Comparison of ENCODE assay signal across 8 mouse cellular contexts in the genomic region with DNA sequence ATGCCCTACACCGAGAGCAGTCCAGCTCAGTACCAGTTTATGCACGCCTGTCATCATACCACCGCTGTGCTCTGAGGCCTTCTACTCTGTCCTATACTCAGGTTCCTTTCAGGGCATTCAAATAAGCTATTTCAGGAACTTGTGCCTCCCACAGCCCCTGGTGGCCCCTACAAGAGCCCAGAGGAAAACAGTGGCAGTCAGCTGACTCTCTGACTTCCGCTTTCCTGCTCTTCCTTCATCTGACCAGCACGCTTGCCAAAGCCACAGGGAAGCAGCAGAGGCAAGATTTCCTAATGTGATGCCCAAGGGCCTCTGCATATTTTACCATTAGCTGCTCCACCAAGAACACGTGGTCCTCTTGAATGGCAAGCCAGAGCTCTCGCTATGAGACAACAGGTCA. TPM values are rescaled to one million over a fixed set of nuclear protein-coding genes. Genes with fewer than 3 reads are reported as not detected.
A peak's percentile ranks its signal among the peaks of the same experiment; 100 is the strongest.
DNase-seq lines count a peak whose midpoint lies in the region; ATAC-seq and TF ChIP-seq lines count a peak whose summit lies in the region.

No protein-coding gene starts in this region.

- TF ChIP-seq POLR2A in spleen, adult 2 months (IDR thresholded peaks at IDR 0.05; ENCODE audit: low read depth, low read length), result peak; percentile 35; the same call in 1 of the 2 replicates

- no peaks in the 10 kb centered on the region for H3K36me3 ChIP-seq in spleen, adult 2 months (ENCODE audit: control insufficient read depth, insufficient read depth, low read length)
- no peaks in the 10 kb centered on the region for H3K36me3 ChIP-seq in liver, embryonic 11.5 days (ENCODE audit: control insufficient read depth, insufficient read depth, low read length)
- no peaks in the 10 kb centered on the region for H3K36me3 ChIP-seq in neural tube, embryonic 15.5 days

- peak; percentile 85 for ATAC-seq in granulocyte monocyte progenitor cell, adult 5-6 weeks (replicated peaks; ENCODE audit: poor library complexity, severe bottlenecking)
- 0 out of 2 replicates have a peak, but pooled peaks have one; percentile 29 for ATAC-seq in liver, embryonic 11.5 days (replicated peaks; ENCODE audit: low FRiP score)
- ATAC-seq in neural tube, embryonic 15.5 days (ENCODE audit: low FRiP score), result no peak

- H3K9ac ChIP-seq in liver, embryonic 11.5 days (ENCODE audit: low read depth, low read length), result no peak overlapping the region
- no peak overlapping the region for H3K9ac ChIP-seq in neural tube, embryonic 15.5 days (replicated peaks)

- DNase-seq in spleen, adult 2 months (ENCODE audit: low read depth in 1 of 2, low spot score in 2 of 2), result peak in 1 of 2 experiments; percentile 59
- DNase-seq in spleen, adult 12 weeks (ENCODE audit: low spot score), result no peak
- no peak for DNase-seq in liver, embryonic 11.5 days (ENCODE audit: low spot score)
- DNase-seq in spleen, postnatal 36 days (ENCODE audit: low spot score in 2 of 2), result peak; percentile 80 to 83
- no peak for DNase-seq in ovary, postnatal 10 days (ENCODE audit: low spot score)
- DNase-seq in urinary bladder, postnatal 10 days (ENCODE audit: low spot score), result no peak

- 22% methylated on average over 7 of the region's 7 CpGs for WGBS in spleen, adult 2 months
- 48% methylated on average over 7 of the region's 7 CpGs for WGBS in liver, embryonic 11.5 days
- 68% methylated on average over 7 of the region's 7 CpGs for WGBS in neural tube, embryonic 15.5 days

- H3K4me3 ChIP-seq in spleen, adult 2 months (ENCODE audit: extremely low read depth, insufficient read depth, insufficient read length), result no peak overlapping the region
- no peak overlapping the region for H3K4me3 ChIP-seq in liver, embryonic 11.5 days (ENCODE audit: low read depth, low read length)
- H3K4me3 ChIP-seq in neural tube, embryonic 15.5 days (replicated peaks), result no peak overlapping the region

- H3K4me1 ChIP-seq in spleen, adult 2 months (ENCODE audit: control insufficient read depth, insufficient read depth, insufficient read length), result peaks cover 23% of the 10 kb centered on the region
- peaks cover 14% of the 10 kb centered on the region for H3K4me1 ChIP-seq in liver, embryonic 11.5 days (replicated peaks; ENCODE audit: control insufficient read depth, insufficient read depth, low read length)
- no peaks in the 10 kb centered on the region for H3K4me1 ChIP-seq in neural tube, embryonic 15.5 days

- peak overlapping the region; percentile 66 for H3K27ac ChIP-seq in spleen, adult 2 months (ENCODE audit: insufficient read depth, low read length)
- peak overlapping the region; percentile 25; the same call in 1 of the 2 replicates for H3K27ac ChIP-seq in liver, embryonic 11.5 days (ENCODE audit: low read depth, low read length)
- no peak overlapping the region for H3K27ac ChIP-seq in neural tube, embryonic 15.5 days (replicated peaks)

- no peaks in the 10 kb centered on the region for H3K9me3 ChIP-seq in liver, embryonic 11.5 days (ENCODE audit: control insufficient read depth, low read length)
- H3K9me3 ChIP-seq in neural tube, embryonic 15.5 days (replicated peaks), result no peaks in the 10 kb centered on the region

- no peaks in the 10 kb centered on the region for H3K27me3 ChIP-seq in spleen, adult 2 months (ENCODE audit: control insufficient read depth, insufficient read depth, low read length)
- no peaks in the 10 kb centered on the region for H3K27me3 ChIP-seq in liver, embryonic 11.5 days (replicated peaks; ENCODE audit: control insufficient read depth, insufficient read depth, low read length)
- no peaks in the 10 kb centered on the region; the same call in 1 of the 2 replicates for H3K27me3 ChIP-seq in neural tube, embryonic 15.5 days (replicated peaks)

- no peak for TF ChIP-seq CTCF in spleen, adult 2 months (IDR thresholded peaks at IDR 0.05; ENCODE audit: extremely low read depth, insufficient read depth, insufficient read length, insufficient replicate concordance)

- peak overlapping the region; percentile 10 for H3K4me2 ChIP-seq in liver, embryonic 11.5 days
- no peak overlapping the region for H3K4me2 ChIP-seq in neural tube, embryonic 15.5 days

RNA-seq across cellular contexts. Expression of gene Dok1, which starts 28.4 kb away (rescaled TPM):
- polyA plus RNA-seq in spleen, adult 2 months (2012; rRNA removed), result 22.6 and 23.8 TPM in 2 replicates
- 18.7 and 25.8 TPM in 2 replicates for total RNA-seq in granulocyte monocyte progenitor cell, adult 5-6 weeks (2014; fragmentation: Nextera tagmentation)
- 9.0 and 16.1 TPM in 2 replicates for total RNA-seq in granulocyte monocyte progenitor cell, adult 5-6 weeks (2017)
- polyA plus RNA-seq in liver, embryonic 11.5 days (2014; fragmentation: Nextera tagmentation; extraction: Ambion mirVana), result 12.6 and 17.2 TPM in 2 replicates
- polyA plus RNA-seq in neural tube, embryonic 15.5 days (2015; fragmentation: Nextera tagmentation; extraction: Ambion mirVana), result 2.4 and 6.8 TPM in 2 replicates

RNA-seq across cellular contexts. Expression of gene Loxl3, which starts 29.1 kb away (rescaled TPM):
- 3.1 and 3.5 TPM in 2 replicates for polyA plus RNA-seq in spleen, adult 2 months (2012; rRNA removed)
- 9.0 TPM in 1 of 2 replicates, not detected in the other for total RNA-seq in granulocyte monocyte progenitor cell, adult 5-6 weeks (2014; fragmentation: Nextera tagmentation)
- total RNA-seq in granulocyte monocyte progenitor cell, adult 5-6 weeks (2017), result 0.46 and 2.2 TPM in 2 replicates
- polyA plus RNA-seq in liver, embryonic 11.5 days (2014; fragmentation: Nextera tagmentation; extraction: Ambion mirVana), result 5.0 and 6.2 TPM in 2 replicates
- polyA plus RNA-seq in neural tube, embryonic 15.5 days (2015; fragmentation: Nextera tagmentation; extraction: Ambion mirVana), result 7.6 and 8.6 TPM in 2 replicates

RNA-seq across cellular contexts. Expression of gene Aup1, which starts 49.4 kb away (rescaled TPM):
- polyA plus RNA-seq in spleen, adult 2 months (2012; rRNA removed), result 582 and 730 TPM in 2 replicates
- total RNA-seq in granulocyte monocyte progenitor cell, adult 5-6 weeks (2014; fragmentation: Nextera tagmentation), result 235 and 242 TPM in 2 replicates
- total RNA-seq in granulocyte monocyte progenitor cell, adult 5-6 weeks (2017), result 120 and 136 TPM in 2 replicates
- polyA plus RNA-seq in liver, embryonic 11.5 days (2014; fragmentation: Nextera tagmentation; extraction: Ambion mirVana), result 220 and 230 TPM in 2 replicates
- polyA plus RNA-seq in neural tube, embryonic 15.5 days (2015; fragmentation: Nextera tagmentation; extraction: Ambion mirVana), result 182 and 185 TPM in 2 replicates

RNA-seq across cellular contexts. Expression of gene Htra2, which starts 50.2 kb away (rescaled TPM):
- 59.1 and 69.0 TPM in 2 replicates for polyA plus RNA-seq in spleen, adult 2 months (2012; rRNA removed)
- 96.9 and 114 TPM in 2 replicates for total RNA-seq in granulocyte monocyte progenitor cell, adult 5-6 weeks (2014; fragmentation: Nextera tagmentation)
- 66.2 and 81.3 TPM in 2 replicates for total RNA-seq in granulocyte monocyte progenitor cell, adult 5-6 weeks (2017)
- polyA plus RNA-seq in liver, embryonic 11.5 days (2014; fragmentation: Nextera tagmentation; extraction: Ambion mirVana), result 102 and 103 TPM in 2 replicates
- 80.8 and 83.1 TPM in 2 replicates for polyA plus RNA-seq in neural tube, embryonic 15.5 days (2015; fragmentation: Nextera tagmentation; extraction: Ambion mirVana)

RNA-seq across cellular contexts. Expression of gene Dqx1, which starts 52.8 kb away (rescaled TPM):
- polyA plus RNA-seq in spleen, adult 2 months (2012; rRNA removed), result 2.7 and 2.8 TPM in 2 replicates
- 0.81 and 2.4 TPM in 2 replicates for total RNA-seq in granulocyte monocyte progenitor cell, adult 5-6 weeks (2014; fragmentation: Nextera tagmentation)
- total RNA-seq in granulocyte monocyte progenitor cell, adult 5-6 weeks (2017), result 1.1 and 1.6 TPM in 2 replicates
- 6.1 and 6.2 TPM in 2 replicates for polyA plus RNA-seq in liver, embryonic 11.5 days (2014; fragmentation: Nextera tagmentation; extraction: Ambion mirVana)
- polyA plus RNA-seq in neural tube, embryonic 15.5 days (2015; fragmentation: Nextera tagmentation; extraction: Ambion mirVana), result 0.45 and 1.7 TPM in 2 replicates

Comparison
In these comparisons a context has a peak if more than half of its experiments do, and no peak if none do; other contexts are left out.
1. DNase-seq: peak in spleen, postnatal 36 days (2 of 2); none in spleen, adult 12 weeks (single experiment), liver, embryonic 11.5 days (single experiment), ovary, postnatal 10 days (single experiment) and urinary bladder, postnatal 10 days (single experiment).